Mouse (Mus musculus) urinary bladder, postnatal 14 days (tissue): Measurements from ENCODE around the gene Gins2.

Experiments used
- DNase-seq: peaks from one replicate; pipeline ENCODE4 v3.0.0; 2021; ENCODE audit warnings: low spot score

Gins2 gene

DNA sequence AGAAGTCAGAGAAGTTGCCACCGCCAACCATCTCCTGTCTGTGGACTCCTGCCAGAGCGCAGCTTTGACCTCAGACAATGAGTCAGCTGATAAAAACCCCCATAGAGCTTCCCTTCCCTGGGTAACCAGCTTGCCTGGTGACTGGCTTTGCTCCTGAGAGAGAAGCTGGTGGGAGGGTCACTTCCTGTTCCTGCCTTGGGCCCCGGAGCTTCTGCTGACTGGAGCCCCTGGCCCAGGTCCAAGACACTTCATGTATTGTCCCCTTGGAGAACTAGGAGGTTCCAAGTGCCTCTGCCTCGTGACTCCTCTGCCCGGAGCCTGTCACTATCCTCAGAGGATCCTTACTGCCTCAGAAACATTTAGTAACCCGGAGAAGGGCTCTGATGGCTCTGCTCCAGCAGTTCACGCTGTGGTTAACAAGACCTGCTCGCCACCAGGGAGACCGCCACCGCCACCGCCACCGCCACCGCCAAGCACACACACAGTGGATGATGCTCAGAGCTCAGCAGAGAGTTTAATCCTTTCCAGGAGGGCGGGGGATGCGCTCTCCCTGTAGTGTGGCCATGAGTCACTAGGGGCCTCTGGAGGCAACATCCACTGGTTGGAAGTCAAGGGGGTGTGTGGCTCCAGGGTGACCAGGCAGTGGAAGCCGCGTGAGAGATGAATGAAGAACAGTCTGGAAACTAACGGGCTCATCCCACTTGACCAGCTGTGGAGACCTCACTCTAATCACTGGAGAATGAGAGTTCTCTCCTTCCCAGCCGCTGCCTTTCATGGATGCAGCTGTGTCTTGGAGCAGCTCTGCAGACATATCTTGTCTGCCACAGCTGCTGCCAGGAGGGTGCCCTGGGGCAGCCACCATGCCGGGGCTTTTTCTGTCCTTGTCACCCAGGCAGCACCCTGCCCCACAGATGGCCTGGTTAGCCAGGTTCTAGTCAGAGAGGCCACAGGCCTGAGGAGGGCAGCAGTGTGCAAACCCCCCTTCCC lies 25.0 kb downstream of the Gins2 start:
- DNase-seq = peak; percentile 85

DNA sequence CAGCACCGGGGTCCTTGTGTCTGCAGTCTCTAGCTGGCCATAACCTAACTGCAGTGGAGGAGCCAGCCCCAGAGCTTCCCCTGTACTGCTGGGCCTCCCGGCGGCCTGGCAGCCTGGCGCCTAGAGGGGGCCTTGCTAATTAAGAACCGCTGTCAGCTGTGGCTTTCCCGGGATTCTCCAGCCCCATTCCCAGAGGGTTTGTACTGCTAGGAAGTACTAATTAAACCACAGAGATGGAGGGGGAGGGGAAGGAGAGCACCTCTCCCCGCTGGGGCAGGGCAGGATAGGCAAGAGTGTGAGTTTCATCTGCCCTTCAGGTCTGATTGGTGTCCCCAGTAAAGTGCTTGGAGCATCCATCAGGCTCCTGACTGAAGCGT lies 25.8 kb downstream of the Gins2 start:
- DNase-seq = no peak

GRCm38 (mm10) chr8:120562680-120563347 lies 26.3 kb downstream of the Gins2 start:
- DNase-seq = no peak

- DNase-seq = no peak
Measured at GRCm38 (mm10) chr8:120561539-120562435, 27.3 kb downstream of the Gins2 start.

DNA sequence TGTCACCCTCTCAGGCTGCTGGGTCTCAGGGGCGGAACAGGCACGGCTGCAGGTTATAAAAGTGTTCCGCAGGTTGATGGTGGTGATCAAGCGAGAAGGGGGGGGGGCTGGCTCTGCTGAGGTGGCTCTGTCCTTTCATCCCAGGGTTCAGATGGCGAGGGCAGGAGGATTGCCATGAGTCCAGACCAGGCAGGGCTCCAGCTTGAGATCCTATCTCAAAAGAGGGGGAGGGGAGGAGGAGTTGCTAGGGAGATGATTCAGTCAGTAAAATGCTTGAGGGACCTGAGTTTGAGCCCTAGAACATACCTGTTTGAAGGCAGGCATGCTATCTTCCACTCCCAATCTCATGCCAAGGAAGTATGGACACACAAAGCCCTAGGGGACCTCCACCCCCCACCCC lies 28.6 kb downstream of the Gins2 start:
- no peak for DNase-seq

GRCm38 (mm10) chr8:120559654-120560053 lies 29.4 kb downstream of the Gins2 start:
- DNase-seq = no peak

- DNase-seq = no peak
Measured at GRCm38 (mm10) chr8:120558162-120558561, 30.9 kb downstream of the Gins2 start.

GRCm38 (mm10) chr8:120557170-120557965 lies 31.7 kb downstream of the Gins2 start:
- no peak for DNase-seq

DNA sequence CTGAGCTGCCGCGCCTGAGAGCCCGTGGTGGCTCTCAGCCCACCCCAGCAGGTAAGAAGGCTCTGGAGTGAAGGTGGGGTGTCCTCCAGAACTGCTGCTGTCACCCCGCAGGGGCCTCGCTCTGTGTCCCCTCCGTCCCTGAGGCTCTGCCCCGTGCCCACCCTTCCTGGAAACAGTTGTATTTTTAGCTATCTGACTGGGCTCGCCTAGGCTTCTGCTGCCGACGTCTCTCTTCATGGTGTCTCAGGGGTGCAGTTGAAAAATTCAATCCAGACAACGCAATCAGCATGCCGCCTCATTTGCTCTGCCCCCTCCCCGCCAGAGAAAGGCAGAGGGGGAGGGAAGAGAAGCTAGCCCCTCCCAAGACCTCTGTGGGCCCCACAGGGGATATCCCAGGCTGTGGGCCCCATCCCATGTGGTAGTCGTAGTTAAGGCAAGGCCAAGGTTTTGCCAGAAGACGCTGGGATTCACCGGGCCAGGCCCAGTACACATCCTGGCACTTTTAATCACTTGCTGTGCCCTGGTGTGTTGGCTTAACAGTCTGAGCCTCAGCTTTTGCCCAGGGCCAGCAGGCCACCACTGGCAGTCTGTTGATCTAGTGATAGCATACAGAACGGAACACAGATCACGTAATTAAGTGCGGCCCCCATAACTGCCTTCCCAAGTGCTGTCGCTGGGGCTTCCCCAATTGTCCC lies 32.8 kb downstream of the Gins2 start:
- DNase-seq = no peak

GRCm38 (mm10) chr8:120554466-120555039 lies 34.6 kb downstream of the Gins2 start:
- DNase-seq = no peak

DNA sequence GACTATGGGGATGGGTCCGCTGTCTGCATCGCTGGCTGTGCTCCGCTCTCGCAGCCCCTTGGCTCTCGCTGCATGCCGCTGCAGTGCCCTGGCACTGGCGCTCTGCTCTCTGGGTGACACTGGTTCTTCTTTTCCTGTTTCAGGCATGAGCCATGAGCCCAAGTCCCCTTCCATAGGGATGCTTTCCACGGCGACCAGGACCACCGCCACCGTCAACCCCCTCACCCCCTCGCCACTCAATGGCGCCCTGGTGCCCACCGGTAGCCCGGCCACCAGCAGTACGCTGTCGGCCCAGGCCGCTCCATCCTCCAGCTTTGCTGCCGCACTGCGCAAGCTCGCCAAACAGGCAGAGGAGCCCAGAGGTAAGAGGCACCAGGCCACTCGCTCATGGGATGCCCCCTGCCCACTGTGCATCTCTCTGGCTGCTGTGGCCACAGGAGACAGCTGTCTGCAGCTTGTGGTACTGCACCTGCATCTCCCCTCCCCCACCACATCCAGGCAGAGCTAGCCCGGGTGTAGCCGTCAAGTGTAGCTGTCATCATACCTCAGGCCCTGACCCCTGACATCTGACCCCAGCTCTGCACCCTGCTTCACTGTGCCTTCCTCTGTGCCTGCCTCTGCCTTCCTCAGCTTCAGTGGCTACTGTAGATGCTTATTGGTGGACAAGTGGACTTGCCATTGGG lies 35.5 kb downstream of the Gins2 start:
- no peak for DNase-seq

GRCm38 (mm10) chr8:120552509-120552908 lies 36.6 kb downstream of the Gins2 start:
- DNase-seq = no peak

DNA sequence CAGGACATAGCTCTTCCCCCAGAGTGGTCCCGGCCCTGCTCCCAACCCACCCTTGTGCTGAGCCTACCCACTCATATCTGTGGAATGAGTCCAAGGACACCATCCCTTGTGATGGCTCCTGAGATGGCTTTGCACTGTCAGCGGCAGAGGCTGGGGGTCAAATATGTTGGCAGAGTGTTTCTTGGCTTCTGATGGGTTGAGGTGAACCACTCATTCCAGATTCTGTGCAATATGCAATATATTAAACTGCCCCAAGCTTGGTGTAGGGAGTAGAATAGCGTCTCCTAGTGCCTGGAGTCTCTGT lies 37.5 kb downstream of the Gins2 start:
- no peak for DNase-seq

GRCm38 (mm10) chr8:120550937-120551676 lies 38.0 kb downstream of the Gins2 start:
- no peak for DNase-seq

- DNase-seq = no peak
Measured at GRCm38 (mm10) chr8:120550430-120550829, 38.7 kb downstream of the Gins2 start.

- no peak for DNase-seq
Measured at GRCm38 (mm10) chr8:120549922-120550321, 39.2 kb downstream of the Gins2 start.

GRCm38 (mm10) chr8:120549321-120549921 lies 39.7 kb downstream of the Gins2 start:
- no peak for DNase-seq

- no peak for DNase-seq
Measured at GRCm38 (mm10) chr8:120548313-120548761, 40.8 kb downstream of the Gins2 start.

- DNase-seq = no peak
Measured at GRCm38 (mm10) chr8:120547562-120547961, 41.5 kb downstream of the Gins2 start.
